Mouse (Mus musculus): ENCODE data around the gene Prkcb. TPM values are rescaled to one million over a fixed set of nuclear protein-coding genes. Genes with fewer than 3 reads are reported as not detected.

Gene Prkcb
- polyA plus RNA-seq, 1 experiment from 2014 or later: 43.9 TPM

GRCm38 (mm10) chr7:122622125-122622774 is 333.7 kb downstream of the Prkcb start:
- Histone ChIP-seq H3K36me3 (ENCODE audit: inconsistent target) (no peaks in the 10 kb centered on the region), H3K4me3 (ENCODE audit: inconsistent target) (no peak overlapping the region), H3K27ac (no peak overlapping the region), H3K79me2 (ENCODE audit: inconsistent target) (no peaks in the 10 kb centered on the region)
- WGBS (ENCODE audit: missing documents): 85% methylated on average over 9 of the region's 9 CpGs

GRCm38 (mm10) chr7:122623753-122624152 is 335.2 kb downstream of the Prkcb start:
- no peaks in the 10 kb centered on the region for H3K36me3 ChIP-seq (ENCODE audit: inconsistent target)
- WGBS (ENCODE audit: missing documents): no CpG with 5 or more reads among the region's 1 CpGs
- H3K27ac ChIP-seq: no peak overlapping the region
- no peak overlapping the region for H3K4me3 ChIP-seq (ENCODE audit: inconsistent target)
- H3K79me2 ChIP-seq (ENCODE audit: inconsistent target): no peaks in the 10 kb centered on the region

GRCm38 (mm10) chr7:122628050-122628449 is 339.5 kb downstream of the Prkcb start:
- H3K27ac ChIP-seq: no peak overlapping the region
- no peaks in the 10 kb centered on the region for H3K79me2 ChIP-seq (ENCODE audit: inconsistent target)
- no peaks in the 10 kb centered on the region for H3K36me3 ChIP-seq (ENCODE audit: inconsistent target)
- WGBS (ENCODE audit: missing documents): 92% methylated on average over 5 of the region's 5 CpGs
- no peak overlapping the region for H3K4me3 ChIP-seq (ENCODE audit: inconsistent target)

- WGBS (ENCODE audit: missing documents): 89% methylated on average over 2 of the region's 2 CpGs
- H3K36me3 ChIP-seq (ENCODE audit: inconsistent target): no peaks in the 10 kb centered on the region
- no peak overlapping the region for H3K4me3 ChIP-seq (ENCODE audit: inconsistent target)
- no peaks in the 10 kb centered on the region for H3K79me2 ChIP-seq (ENCODE audit: inconsistent target)
- no peak overlapping the region for H3K27ac ChIP-seq
Observed at GRCm38 (mm10) chr7:122630386-122630785, 341.8 kb downstream of the Prkcb start.

- no peaks in the 10 kb centered on the region for H3K36me3 ChIP-seq (ENCODE audit: inconsistent target)
- WGBS (ENCODE audit: missing documents): 84% methylated on average over 3 of the region's 3 CpGs
Observed at GRCm38 (mm10) chr7:122631151-122631550, 342.6 kb downstream of the Prkcb start.

GRCm38 (mm10) chr7:122632946-122633345 is 344.4 kb downstream of the Prkcb start:
- no peak overlapping the region for H3K4me3 ChIP-seq (ENCODE audit: inconsistent target)
- 65% methylated on average over 4 of the region's 5 CpGs for WGBS (ENCODE audit: missing documents)
- H3K36me3 ChIP-seq (ENCODE audit: inconsistent target): no peaks in the 10 kb centered on the region
- H3K79me2 ChIP-seq (ENCODE audit: inconsistent target): no peaks in the 10 kb centered on the region
- H3K27ac ChIP-seq: no peak overlapping the region

More at GRCm38 (mm10) chr7:122631151-122631550, 342.6 kb downstream of the Prkcb start:
- no peaks in the 10 kb centered on the region for H3K79me2 ChIP-seq (ENCODE audit: inconsistent target)
- H3K4me3 ChIP-seq (ENCODE audit: inconsistent target): no peak overlapping the region
- no peak overlapping the region for H3K27ac ChIP-seq

GRCm38 (mm10) chr7:122633463-122633862 is 344.9 kb downstream of the Prkcb start:
- H3K27ac ChIP-seq: no peak overlapping the region
- WGBS (ENCODE audit: missing documents): 91% methylated on average over 5 of the region's 5 CpGs
- H3K4me3 ChIP-seq (ENCODE audit: inconsistent target): no peak overlapping the region
- H3K79me2 ChIP-seq (ENCODE audit: inconsistent target): no peaks in the 10 kb centered on the region
- no peaks in the 10 kb centered on the region for H3K36me3 ChIP-seq (ENCODE audit: inconsistent target)

- H3K36me3 ChIP-seq (ENCODE audit: inconsistent target): no peaks in the 10 kb centered on the region
- WGBS (ENCODE audit: missing documents): 87% methylated on average over 8 of the region's 8 CpGs
- no peaks in the 10 kb centered on the region for H3K79me2 ChIP-seq (ENCODE audit: inconsistent target)
- H3K4me3 ChIP-seq (ENCODE audit: inconsistent target): no peak overlapping the region
- no peak overlapping the region for H3K27ac ChIP-seq
Observed at GRCm38 (mm10) chr7:122643676-122644075, 355.1 kb downstream of the Prkcb start.

GRCm38 (mm10) chr7:122649306-122649705 is 360.8 kb downstream of the Prkcb start:
- WGBS (ENCODE audit: missing documents): 83% methylated on average over 10 of the region's 10 CpGs
- H3K79me2 ChIP-seq (ENCODE audit: inconsistent target): no peaks in the 10 kb centered on the region
- H3K4me3 ChIP-seq (ENCODE audit: inconsistent target): no peak overlapping the region

GRCm38 (mm10) chr7:122652523-122652922 is 364.0 kb downstream of the Prkcb start:
- Histone ChIP-seq H3K36me3 (ENCODE audit: inconsistent target) (no peaks in the 10 kb centered on the region), H3K79me2 (ENCODE audit: inconsistent target) (no peaks in the 10 kb centered on the region), H3K27ac (no peak overlapping the region), H3K4me3 (ENCODE audit: inconsistent target) (no peak overlapping the region)
- WGBS (ENCODE audit: missing documents): 85% methylated on average over 3 of the region's 3 CpGs

More at GRCm38 (mm10) chr7:122649306-122649705, 360.8 kb downstream of the Prkcb start:
- H3K27ac ChIP-seq: no peak overlapping the region
- H3K36me3 ChIP-seq (ENCODE audit: inconsistent target): no peaks in the 10 kb centered on the region

- H3K79me2 ChIP-seq (ENCODE audit: inconsistent target): no peaks in the 10 kb centered on the region
- WGBS (ENCODE audit: missing documents): 90% methylated on average over 3 of the region's 3 CpGs
- no peak overlapping the region for H3K4me3 ChIP-seq (ENCODE audit: inconsistent target)
- H3K36me3 ChIP-seq (ENCODE audit: inconsistent target): no peaks in the 10 kb centered on the region
- no peak overlapping the region for H3K27ac ChIP-seq
Observed at GRCm38 (mm10) chr7:122656671-122657070, 368.1 kb downstream of the Prkcb start.

- Histone ChIP-seq H3K79me2 (ENCODE audit: inconsistent target) (no peaks in the 10 kb centered on the region), H3K36me3 (ENCODE audit: inconsistent target) (no peaks in the 10 kb centered on the region), H3K27ac (no peak overlapping the region), H3K4me3 (ENCODE audit: inconsistent target) (no peak overlapping the region)
- 94% methylated on average over 5 of the region's 5 CpGs for WGBS (ENCODE audit: missing documents)
Observed at GRCm38 (mm10) chr7:122657423-122658126, 369.0 kb downstream of the Prkcb start.

- Histone ChIP-seq H3K79me2 (ENCODE audit: inconsistent target) (no peaks in the 10 kb centered on the region), H3K27ac (no peak overlapping the region), H3K36me3 (ENCODE audit: inconsistent target) (no peaks in the 10 kb centered on the region), H3K4me3 (ENCODE audit: inconsistent target) (no peak overlapping the region)
- 39% methylated on average over 7 of the region's 7 CpGs for WGBS (ENCODE audit: missing documents)
Observed at GRCm38 (mm10) chr7:122665311-122666049, 376.9 kb downstream of the Prkcb start.

- no peak overlapping the region for H3K4me3 ChIP-seq (ENCODE audit: inconsistent target)
- no peak overlapping the region for H3K27ac ChIP-seq
- H3K36me3 ChIP-seq (ENCODE audit: inconsistent target): no peaks in the 10 kb centered on the region
- WGBS (ENCODE audit: missing documents): 28% methylated on average over 5 of the region's 5 CpGs
- no peaks in the 10 kb centered on the region for H3K79me2 ChIP-seq (ENCODE audit: inconsistent target)
Observed at GRCm38 (mm10) chr7:122667903-122668302, 379.4 kb downstream of the Prkcb start.

GRCm38 (mm10) chr7:122670442-122670872 is 381.9 kb downstream of the Prkcb start, which contains the start of gene Cacng3:
Gene Cacng3 (plus strand): TSS chr7:122670492.
- 28% methylated on average over 13 of the region's 13 CpGs for WGBS (ENCODE audit: missing documents)
- Histone ChIP-seq H3K36me3 (ENCODE audit: inconsistent target) (no peaks in the 10 kb centered on the region), H3K27ac (no peak within 1 kb of the TSS), H3K79me2 (ENCODE audit: inconsistent target) (no peaks in the 10 kb centered on the region), H3K4me3 (ENCODE audit: inconsistent target) (no peak within 1 kb of the TSS)

Measured in macrophage (primary cell).